Mouse (Mus musculus): ENCODE measurements around the gene Slain2. TPM values are rescaled to one million over a fixed set of nuclear protein-coding genes. Genes with fewer than 3 reads are reported as not detected.

Slain2 gene
- polyA plus RNA-seq, 1 experiment from 2014 or later, result 13.4 TPM

Other genes with a start within 250 kb of the Slain2 start
- 0.05 TPM in 1 of 2 replicates, not detected in the other for gene Txk, start 161.5 kb upstream of the Slain2 start, polyA plus RNA-seq (2016; fragmentation: Nextera tagmentation; extraction: Ambion mirVana)
- 5.3 and 7.3 TPM in 2 replicates for gene Tec, start 45.8 kb upstream of the Slain2 start, polyA plus RNA-seq (2016; fragmentation: Nextera tagmentation; extraction: Ambion mirVana)
- gene Gm10135, start 60.4 kb downstream of the Slain2 start, polyA plus RNA-seq (2016; fragmentation: Nextera tagmentation; extraction: Ambion mirVana), result not detected in 2 replicates
- 0.13 and 0.18 TPM in 2 replicates for gene Slc10a4, start 92.6 kb downstream of the Slain2 start, polyA plus RNA-seq (2016; fragmentation: Nextera tagmentation; extraction: Ambion mirVana)

Data from liver, embryonic 12.5 days (tissue).